Mouse (Mus musculus) adrenal gland, postnatal 10 days (tissue): ENCODE measurements around the gene Ddi2. TPM values are rescaled to one million over a fixed set of nuclear protein-coding genes. Genes with fewer than 3 reads are reported as not detected.

ENCODE experiments used
- total RNA-seq, 2 experiments: library from RNA; stranded (reverse); gene quantifications; 2 replicates each; pipeline ENCODE4 v1.2.3; 2021

Ddi2 gene
- total RNA-seq, 2 experiments from 2014 or later, result 48.6 to 59.9 TPM

Other genes starting within 250 kb of the Ddi2 start
- gene Spen, start 184.8 kb downstream of the Ddi2 start, total RNA-seq, result 10 to 100 TPM; 36.6 to 55.2 TPM
- gene Fblim1, start 117.3 kb downstream of the Ddi2 start, total RNA-seq, result 10 to 100 TPM; 14.8 to 21.6 TPM
- gene Tmem82, start 104.8 kb downstream of the Ddi2 start, total RNA-seq, result 1 to 10 TPM; 7.9 to 9.5 TPM
- gene Slc25a34, start 99.6 kb downstream of the Ddi2 start, total RNA-seq, result 10 to 100 TPM; 36.1 to 39.2 TPM
- 10 to 100 TPM; 37.6 to 42.2 TPM for gene Plekhm2, start 58.5 kb downstream of the Ddi2 start, total RNA-seq
- 1 to 10 TPM; 2.8 to 3.5 TPM for gene Rsc1a1, start 37.8 kb downstream of the Ddi2 start, total RNA-seq
- 10 to 100 TPM; 15.6 to 34.4 TPM for gene Agmat, start 23.3 kb upstream of the Ddi2 start, total RNA-seq
- gene Dnajc16, start 67.5 kb upstream of the Ddi2 start, total RNA-seq, result 10 to 100 TPM; 16.1 to 16.8 TPM
- gene Casp9, start 70.2 kb upstream of the Ddi2 start, total RNA-seq, result 10 to 100 TPM; 14.4 to 22.5 TPM
- gene Cela2a, start 102.7 kb upstream of the Ddi2 start, total RNA-seq, result not detected
- not detected for gene Ctrc, start 122.9 kb upstream of the Ddi2 start, total RNA-seq
- gene Efhd2, start 151.5 kb upstream of the Ddi2 start, total RNA-seq, result 10 to 100 TPM; 28.9 to 29.1 TPM